Mouse (Mus musculus) myocyte (in vitro differentiated cells): Measurements from ENCODE around the gene Prpf6.

ENCODE experiments used
- E2F4 ChIP-seq: IDR thresholded peaks from one replicate; pipeline ENCODE4 v1.6.1; 2011; ENCODE audit warnings: mild to moderate bottlenecking, control low read depth, moderate library complexity; ENCODE audit not compliant: insufficient read depth
- MAX ChIP-seq: IDR thresholded peaks from one replicate; pipeline ENCODE4 v1.6.1; 2011; ENCODE audit warnings: low read depth, mild to moderate bottlenecking, control low read depth
- MYOD1 ChIP-seq, 3 experiments: IDR thresholded peaks; one replicate each; pipeline ENCODE4 v1.6.1; 2011; ENCODE audit warnings: control low read depth in 2 of 3, low read depth in 2 of 3, mild to moderate bottlenecking in 2 of 3, moderate library complexity in 1 of 3; ENCODE audit not compliant: insufficient read length in 2 of 3, control insufficient read depth in 1 of 3
- MYOG ChIP-seq, 3 experiments: IDR thresholded peaks; one replicate each; pipeline ENCODE4 v1.6.1; 2011; ENCODE audit warnings: control low read depth in 2 of 3, low read depth in 2 of 3, mild to moderate bottlenecking in 2 of 3; ENCODE audit not compliant: insufficient read length in 2 of 3, control insufficient read depth in 1 of 3, insufficient read depth in 1 of 3
- POLR2A ChIP-seq: IDR thresholded peaks from one replicate; pipeline ENCODE4 v1.6.1; 2011; ENCODE audit warnings: low read depth, mild to moderate bottlenecking, control low read depth, moderate library complexity; ENCODE audit not compliant: insufficient read length
- POLR2AphosphoS2 ChIP-seq: IDR thresholded peaks from one replicate; pipeline ENCODE4 v1.6.1; 2011; ENCODE audit warnings: low read depth, control low read depth; ENCODE audit not compliant: insufficient read length
- REST ChIP-seq: IDR thresholded peaks from one replicate; pipeline ENCODE4 v1.6.1; 2011; ENCODE audit warnings: mild to moderate bottlenecking, control low read depth, moderate library complexity; ENCODE audit not compliant: insufficient read depth, insufficient read length
- TCF12 ChIP-seq: IDR thresholded peaks from one replicate; pipeline ENCODE4 v1.6.1; 2011; ENCODE audit warnings: mild to moderate bottlenecking, control low read depth; ENCODE audit not compliant: poor library complexity, insufficient read depth, severe bottlenecking
- TCF3 ChIP-seq: IDR thresholded peaks from one replicate; pipeline ENCODE4 v1.6.1; 2011; ENCODE audit warnings: low read depth, control low read depth; ENCODE audit not compliant: insufficient read length

DNA sequence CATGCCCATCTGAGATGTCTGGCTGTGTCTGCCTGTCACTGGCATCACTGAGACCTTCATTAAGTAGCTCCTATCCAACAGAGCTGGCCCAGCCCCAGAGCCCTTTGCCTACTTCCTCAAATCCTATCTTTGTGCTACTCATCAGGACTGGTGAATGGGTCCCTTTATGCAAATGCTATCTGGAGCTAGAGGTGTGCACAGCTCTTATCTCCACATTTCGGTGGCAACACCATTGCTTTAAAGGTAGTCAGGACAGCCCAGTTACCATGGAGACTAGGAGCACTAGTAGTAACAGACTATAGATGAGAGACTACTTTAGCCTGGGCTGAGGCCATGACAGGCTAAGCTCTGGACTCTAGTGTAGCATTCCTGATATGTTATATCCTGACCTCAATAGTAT, 93.0 kb downstream of the Prpf6 start:
- TF ChIP-seq POLR2A: no peak
- TF ChIP-seq MYOG (IDR thresholded peaks at IDR 0.05; ENCODE audit: control insufficient read depth in 1 of 3, insufficient read depth in 1 of 3, insufficient read length in 2 of 3, low read depth in 2 of 3): no peak
- no peak for TF ChIP-seq TCF3
- TF ChIP-seq POLR2AphosphoS2: no peak
- TF ChIP-seq REST: no peak
- no peak for TF ChIP-seq MYOD1 (IDR thresholded peaks at IDR 0.05; ENCODE audit: control insufficient read depth in 1 of 3, insufficient read length in 2 of 3, low read depth in 2 of 3)
- no peak for TF ChIP-seq TCF12
- TF ChIP-seq E2F4: no peak
- TF ChIP-seq MAX: no peak
